Mouse (Mus musculus): Measurements from ENCODE around the gene Rgs8.

GRCm38 (mm10) chr1:153721565-153722310, 68.9 kb downstream of the Rgs8 start:
- TF ChIP-seq POLR2A (IDR thresholded peaks at IDR 0.05; ENCODE audit: low read depth, low read length) (no peak), CTCF (conservative IDR thresholded peaks at IDR 0.05; ENCODE audit: insufficient read depth, insufficient read length, low read depth, low read length) (no peak)
